Mouse (Mus musculus) neural tube, embryonic 11.5 days (tissue): ENCODE data around the gene Oxgr1. TPM values are rescaled to one million over a fixed set of nuclear protein-coding genes. Genes with fewer than 3 reads are reported as not detected.
"Not testable (repeated sequence)": the region's sequence is repeated elsewhere in the genome, so short reads cannot be mapped to it uniquely, and the experiment has no call there.

Source experiments
- ATAC-seq: fragments of 200-750 bp; cut with Nextera tagmentation; 2 replicates; pipeline ENCODE4 v1.8.0; 2017; ENCODE audit warnings: moderate number of reproducible peaks, mild to moderate bottlenecking, moderate TSS enrichment, moderate library complexity; ENCODE audit not compliant: insufficient read depth, low FRiP score, low TSS enrichment
- DNase-seq: peaks from one replicate; pipeline ENCODE4 v3.0.0-alpha.2; 2015; ENCODE audit warnings: low spot score
- H3K27ac ChIP-seq: fragments of 300-500 bp; sonication (generic); 2 replicates; pipeline ENCODE4 v1.5.1; 2014; ENCODE audit warnings: low read depth, mild to moderate bottlenecking, low read length
- H3K27me3 ChIP-seq: fragments of 300-500 bp; sonication (generic); 2 replicates; pipeline ENCODE4 v1.6.1; 2014; ENCODE audit warnings: mild to moderate bottlenecking, low read length, mixed read lengths; ENCODE audit not compliant: control insufficient read depth, insufficient read depth
- H3K36me3 ChIP-seq: fragments of 300-500 bp; sonication (generic); 2 replicates; pipeline ENCODE4 v1.6.1; 2014; ENCODE audit warnings: mild to moderate bottlenecking, low read length, moderate library complexity, mixed read lengths; ENCODE audit not compliant: control insufficient read depth, insufficient read depth
- H3K4me1 ChIP-seq: fragments of 300-500 bp; sonication (generic); 2 replicates; pipeline ENCODE4 v1.6.1; 2014; ENCODE audit warnings: low read length, mixed read lengths; ENCODE audit not compliant: control insufficient read depth, insufficient read depth
- H3K4me2 ChIP-seq: fragments of 300-500 bp; sonication (generic); 2 replicates; pipeline ENCODE4 v1.6.1; 2014; ENCODE audit warnings: low read depth, mild to moderate bottlenecking, moderate library complexity
- H3K4me3 ChIP-seq: fragments of 300-500 bp; sonication (generic); 2 replicates; pipeline ENCODE4 v1.5.1; 2014; ENCODE audit warnings: low read depth, low read length
- H3K9ac ChIP-seq: fragments of 300-500 bp; sonication (generic); 2 replicates; pipeline ENCODE4 v1.6.1; 2014; ENCODE audit warnings: mild to moderate bottlenecking, low read length
- H3K9me3 ChIP-seq: fragments of 300-500 bp; sonication (generic); 2 replicates; pipeline ENCODE4 v1.6.1; 2016; ENCODE audit warnings: low read length; ENCODE audit not compliant: control insufficient read depth
- WGBS: fragments of 180-500 bp; shearing (Covaris S2); extraction: QIAGEN DNeasy Blood & Tissue Kit; methylation state at CpG from one replicate; pipeline ENCODE4 v1.1.7; 2014; 5-methylcytosine and 5-hydroxymethylcytosine counted together
- polyA plus RNA-seq: library from polyadenylated mRNA; unstranded; fragments of >200 nt; fragmentation: Nextera tagmentation; extraction: Ambion mirVana; gene quantifications from 2 replicates; pipeline ENCODE4 v1.2.1, GENCODE M21; 2014

Gene Oxgr1
- polyA plus RNA-seq, 1 experiment from 2014 or later = not detected

DNA sequence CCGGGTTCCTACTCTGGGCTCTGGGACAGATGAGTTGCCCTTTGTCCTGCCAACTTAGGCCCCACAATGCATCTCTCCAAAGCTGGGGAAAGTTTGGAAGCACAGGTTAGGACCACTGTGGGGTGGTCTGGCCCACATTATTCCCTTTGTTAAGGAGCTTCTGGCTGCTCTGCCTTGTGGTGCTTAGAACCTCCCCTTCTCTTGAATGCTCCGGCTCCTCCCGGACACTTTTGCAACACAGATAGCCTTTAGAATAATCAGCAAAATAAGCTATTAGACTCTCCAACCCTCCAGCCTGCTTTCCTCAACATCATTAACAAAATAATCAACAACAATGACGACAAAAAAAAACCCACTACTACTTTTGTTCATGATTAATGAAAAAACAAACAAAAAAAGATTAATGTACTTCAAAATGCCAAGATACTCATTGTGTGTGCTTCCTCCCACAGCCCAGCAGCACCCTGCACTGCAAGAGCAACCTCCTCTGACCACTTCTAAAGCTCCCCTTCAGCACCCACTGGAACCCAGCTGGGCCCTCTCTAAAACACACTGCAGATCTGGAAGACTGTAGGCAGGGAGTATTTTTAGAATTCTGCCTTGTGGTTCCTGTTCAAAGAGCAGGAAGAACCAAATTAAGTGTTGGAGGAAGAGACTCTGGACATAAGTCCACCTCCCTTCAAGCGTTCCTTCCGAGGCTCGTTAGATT is 53.1 kb downstream of the Oxgr1 start:
- no peaks in the 10 kb centered on the region for H3K9me3 ChIP-seq
- no peak overlapping the region for H3K4me3 ChIP-seq
- no peak overlapping the region for H3K9ac ChIP-seq
- no peak overlapping the region for H3K27ac ChIP-seq
- no peaks in the 10 kb centered on the region for H3K36me3 ChIP-seq
- WGBS = 89% methylated on average over 7 of the region's 7 CpGs
- H3K27me3 ChIP-seq = no peaks in the 10 kb centered on the region
- no peak overlapping the region for H3K4me2 ChIP-seq
- ATAC-seq (no peak), DNase-seq (no peak)
- no peaks in the 10 kb centered on the region for H3K4me1 ChIP-seq

DNA sequence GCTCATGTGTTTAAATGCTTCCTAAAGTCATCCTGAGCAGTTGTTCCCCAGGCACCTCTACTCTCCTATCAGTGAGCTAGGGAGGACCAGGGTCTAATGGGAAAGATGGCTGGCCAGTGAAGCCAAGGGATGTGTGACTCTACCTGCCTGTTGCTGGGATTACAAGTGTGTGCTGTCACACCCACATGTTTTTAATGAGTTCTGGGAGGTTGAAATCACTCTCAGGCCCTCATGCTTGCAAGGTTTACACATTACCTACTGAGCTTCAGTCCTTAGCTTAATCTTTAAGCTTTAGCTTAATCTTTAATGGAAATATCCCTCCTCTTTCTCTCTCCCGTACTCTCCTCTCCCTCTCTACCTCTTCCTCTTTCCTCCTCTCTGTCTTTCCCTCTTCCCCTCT is 55.0 kb downstream of the Oxgr1 start:
- Histone ChIP-seq H3K27ac (no peak overlapping the region), H3K9ac (no peak overlapping the region), H3K36me3 (no peaks in the 10 kb centered on the region), H3K4me2 (no peak overlapping the region), H3K4me1 (no peaks in the 10 kb centered on the region), H3K9me3 (no peaks in the 10 kb centered on the region), H3K27me3 (no peaks in the 10 kb centered on the region), H3K4me3 (no peak overlapping the region)
- DNase-seq = no peak
- no peak for ATAC-seq
- WGBS = 86% methylated on average over 1 of the region's 1 CpGs

DNA sequence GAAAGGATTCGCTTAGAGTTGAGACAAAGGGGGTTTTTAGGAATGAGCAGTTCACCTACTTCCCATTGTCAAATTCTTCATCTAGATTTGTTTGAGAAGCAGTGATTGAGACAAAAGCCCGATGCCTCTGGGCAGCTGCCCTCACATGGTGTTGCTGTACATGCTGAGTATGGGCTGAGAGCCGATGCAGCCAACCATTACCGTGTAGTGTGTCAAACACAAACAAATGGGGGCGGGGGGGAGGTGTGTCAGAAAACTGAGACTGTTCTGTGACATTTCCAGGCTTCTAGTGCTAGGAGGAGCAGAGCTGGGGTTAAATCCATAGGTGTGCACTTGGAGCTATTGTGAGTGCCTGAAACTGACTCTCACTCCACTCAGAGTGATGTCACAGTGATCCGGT is 55.5 kb downstream of the Oxgr1 start:
- Histone ChIP-seq H3K36me3 (no peaks in the 10 kb centered on the region), H3K4me3 (no peak overlapping the region), H3K9ac (no peak overlapping the region), H3K27ac (no peak overlapping the region), H3K4me2 (no peak overlapping the region), H3K4me1 (no peaks in the 10 kb centered on the region), H3K9me3 (no peaks in the 10 kb centered on the region), H3K27me3 (no peaks in the 10 kb centered on the region)
- ATAC-seq (no peak), DNase-seq (no peak)
- 86% methylated on average over 6 of the region's 6 CpGs for WGBS

DNA sequence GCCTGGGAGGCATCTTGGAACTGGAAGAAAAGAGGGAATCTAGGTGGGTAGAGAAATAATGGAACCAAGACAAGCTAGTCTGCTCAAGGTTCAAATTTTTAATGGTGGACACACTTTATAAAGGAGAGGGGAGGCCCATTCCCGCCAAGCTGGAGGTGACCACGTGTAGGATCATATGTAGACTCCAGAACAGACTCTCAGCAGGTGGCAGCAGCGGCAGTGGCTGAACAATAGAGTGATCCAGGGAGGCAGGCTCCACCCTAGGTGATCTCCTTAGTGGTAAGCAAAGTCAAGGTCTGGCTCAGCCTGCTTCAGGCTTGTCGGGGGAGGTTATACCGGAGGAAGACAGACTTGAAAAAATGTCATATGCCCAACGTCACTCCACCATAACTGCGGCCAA is 55.9 kb downstream of the Oxgr1 start:
- H3K27me3 ChIP-seq, H3K4me2 ChIP-seq, H3K9ac ChIP-seq, H3K4me1 ChIP-seq, ATAC-seq, H3K27ac ChIP-seq, H3K9me3 ChIP-seq, H3K4me3 ChIP-seq, DNase-seq, H3K36me3 ChIP-seq: not testable (repeated sequence)
- 87% methylated on average over 7 of the region's 7 CpGs for WGBS

DNA sequence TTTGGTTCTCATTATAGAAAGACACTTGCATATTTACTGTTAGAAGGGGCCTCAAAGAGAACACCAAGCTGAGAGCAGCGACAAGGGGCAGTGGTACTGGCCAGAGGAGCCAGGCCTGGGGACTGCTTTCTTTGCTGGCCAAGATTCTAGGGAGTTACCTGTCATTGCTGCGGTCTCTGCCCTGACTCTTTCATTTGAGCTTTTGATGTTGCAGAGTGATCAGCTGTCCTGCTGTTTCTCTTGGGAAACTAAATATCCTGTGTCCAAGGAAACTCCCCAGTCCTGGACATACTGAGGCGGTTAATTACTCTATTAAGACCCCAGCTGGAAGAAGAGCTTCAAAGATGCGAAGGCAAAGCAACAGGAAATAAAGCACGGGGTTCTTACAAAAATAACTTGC is 60.9 kb downstream of the Oxgr1 start:
- 52% methylated on average over 5 of the region's 5 CpGs for WGBS
- no peak for ATAC-seq
- H3K27ac ChIP-seq = no peak overlapping the region

DNA sequence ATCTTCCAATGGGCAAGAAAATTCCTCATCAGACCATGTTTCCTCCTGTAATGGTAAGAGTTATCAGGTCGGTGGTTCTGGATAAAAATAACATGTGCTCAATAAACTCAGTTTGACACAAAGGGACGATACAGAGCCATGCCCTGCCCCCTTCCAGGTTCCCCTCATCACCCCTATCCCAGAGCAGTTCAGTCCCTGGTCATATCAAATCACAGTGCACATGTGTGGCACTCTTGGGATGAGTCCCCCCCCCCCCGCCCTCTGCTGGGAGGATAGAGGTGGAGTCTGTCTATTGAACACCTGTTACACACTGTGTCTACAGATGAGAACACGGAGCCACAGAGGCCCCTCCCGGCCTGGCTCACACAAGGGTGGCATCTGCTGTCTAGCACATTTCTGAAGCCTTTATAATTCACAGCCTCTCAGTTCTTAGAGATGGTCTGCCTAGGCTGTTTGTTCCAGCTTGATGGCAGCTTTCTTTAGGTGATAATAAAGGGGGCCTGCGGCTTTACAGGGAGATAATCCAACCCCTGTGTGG is 61.5 kb downstream of the Oxgr1 start:
- Histone ChIP-seq H3K4me2 (no peak overlapping the region), H3K27me3 (no peaks in the 10 kb centered on the region), H3K9me3 (no peaks in the 10 kb centered on the region), H3K36me3 (no peaks in the 10 kb centered on the region), H3K4me1 (no peaks in the 10 kb centered on the region), H3K4me3 (no peak overlapping the region), H3K9ac (no peak overlapping the region), H3K27ac (no peak overlapping the region)
- ATAC-seq (no peak), DNase-seq (no peak)
- WGBS = 80% methylated on average over 6 of the region's 6 CpGs

More for the DNA sequence above, 60.9 kb downstream of the Oxgr1 start:
- Histone ChIP-seq H3K27me3 (no peaks in the 10 kb centered on the region), H3K4me2 (no peak overlapping the region), H3K9ac (no peak overlapping the region), H3K4me3 (no peak overlapping the region), H3K36me3 (no peaks in the 10 kb centered on the region), H3K4me1 (no peaks in the 10 kb centered on the region), H3K9me3 (no peaks in the 10 kb centered on the region)
- DNase-seq = no peak

Other genes starting within 250 kb of the Oxgr1 start
- gene Mbnl2, start 233.2 kb upstream of the Oxgr1 start, polyA plus RNA-seq = 39.5 and 44.1 TPM in 2 replicates